Mouse (Mus musculus) bone marrow macrophage, adult 2 months (primary cell): ENCODE results near the gene Nubp1.

Source experiments
- CTCF ChIP-seq: IDR thresholded peaks from 2 replicates; pipeline ENCODE4 v1.5.1; 2012; ENCODE audit warnings: low read depth, mild to moderate bottlenecking, low read length, moderate library complexity
- POLR2A ChIP-seq: IDR thresholded peaks from 2 replicates; pipeline ENCODE4 v1.6.1; 2012; ENCODE audit warnings: mild to moderate bottlenecking, low read depth, low read length, borderline replicate concordance

- TF ChIP-seq POLR2A (no peak), CTCF (no peak)
Observed at GRCm38 (mm10) chr16:10432387-10432786, 20.6 kb downstream of the Nubp1 start.
